Mouse (Mus musculus) heart, postnatal 36 days (tissue): Measurements from ENCODE around the gene Mlycd. TPM values are rescaled to one million over a fixed set of nuclear protein-coding genes. Genes with fewer than 3 reads are reported as not detected.
"Not testable (repeated sequence)": the region's sequence is repeated elsewhere in the genome, so short reads cannot be mapped to it uniquely, and the experiment has no call there.

Experiments used
- DNase-seq, 2 experiments: peaks; one replicate each; pipeline ENCODE4 v3.0.0; 2021 to 2022
- intact Hi-C: fragments of 180-260 bp; cut with DNase I; formaldehyde crosslinking; loops from one replicate; pipeline ENCODE4 v1.15.1; 2025
- total RNA-seq, 2 experiments: library from RNA; stranded (reverse); gene quantifications; 2 replicates each; pipeline ENCODE4 v1.2.3; 2021

Gene Mlycd
- 100 to 1,000 TPM; 124 to 152 TPM for total RNA-seq

DNA sequence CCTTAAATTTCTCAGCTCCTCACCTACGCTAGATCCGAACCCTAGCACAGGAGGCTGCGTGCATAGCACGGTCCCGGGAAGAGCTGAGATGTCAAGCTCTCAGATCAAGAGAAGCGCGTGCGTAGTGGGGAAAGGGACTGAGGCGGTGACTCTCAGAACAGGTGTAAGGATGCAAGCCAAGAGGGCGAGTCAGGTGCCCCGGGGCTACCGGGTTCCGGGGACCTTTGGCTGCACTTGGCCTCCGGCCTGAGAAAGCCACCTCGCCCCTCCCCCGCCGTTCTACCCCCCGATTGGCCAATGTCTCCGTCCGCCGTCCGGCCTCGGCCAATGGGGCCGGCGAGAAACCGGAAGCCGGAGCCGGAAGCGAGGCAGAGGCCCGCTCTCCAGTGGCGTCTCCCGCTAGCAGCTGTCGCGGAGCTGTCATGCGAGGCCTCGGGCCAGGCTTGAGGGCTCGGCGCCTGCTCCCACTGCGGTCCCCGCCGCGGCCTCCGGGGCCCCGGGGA lies at the start of gene Mlycd:
Mlycd (plus strand) TSS at position 355 of the 503 bp plus-strand sequence.
- peak; percentile 91 to 94 for DNase-seq
- intact Hi-C loops: no loop called here

DNA sequence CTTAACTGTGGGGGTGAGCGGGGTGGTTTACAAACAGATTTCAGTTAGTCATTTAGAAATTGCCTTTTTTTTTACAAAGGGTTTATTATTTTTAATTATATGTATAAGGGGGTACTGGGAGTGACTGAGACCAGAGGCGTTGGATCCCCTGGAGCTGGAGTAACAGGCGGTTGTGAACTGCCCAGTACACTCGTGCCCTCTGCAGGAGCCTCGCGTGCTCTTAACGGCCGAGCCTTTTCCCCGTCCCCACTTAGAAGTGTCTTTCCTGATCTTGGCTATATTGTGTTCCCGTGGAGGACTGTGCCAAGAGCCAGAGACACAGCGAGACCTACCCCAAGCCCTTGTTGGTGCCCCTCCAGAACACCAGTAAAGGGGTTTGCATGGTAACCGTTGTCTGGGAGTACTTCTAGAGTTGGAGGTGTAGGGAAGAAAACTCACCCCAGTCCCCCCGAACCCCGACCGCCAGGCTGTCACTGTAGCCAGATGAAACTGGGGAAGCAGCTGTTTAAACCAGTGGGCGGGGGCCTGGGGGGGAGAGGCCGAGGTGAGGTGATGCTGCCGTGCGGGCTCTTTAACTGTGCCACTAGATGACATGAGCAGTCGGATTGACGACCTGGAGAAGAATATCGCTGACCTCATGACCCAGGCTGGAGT lies 49.5 kb upstream of the Mlycd start:
- DNase-seq: no peak

GRCm38 (mm10) chr8:119345683-119346075 lies 49.0 kb upstream of the Mlycd start:
- no peak for DNase-seq
- intact Hi-C loops: no loop called here

More for the DNA sequence above, 49.5 kb upstream of the Mlycd start:
- intact Hi-C loops: no loop called here

DNA sequence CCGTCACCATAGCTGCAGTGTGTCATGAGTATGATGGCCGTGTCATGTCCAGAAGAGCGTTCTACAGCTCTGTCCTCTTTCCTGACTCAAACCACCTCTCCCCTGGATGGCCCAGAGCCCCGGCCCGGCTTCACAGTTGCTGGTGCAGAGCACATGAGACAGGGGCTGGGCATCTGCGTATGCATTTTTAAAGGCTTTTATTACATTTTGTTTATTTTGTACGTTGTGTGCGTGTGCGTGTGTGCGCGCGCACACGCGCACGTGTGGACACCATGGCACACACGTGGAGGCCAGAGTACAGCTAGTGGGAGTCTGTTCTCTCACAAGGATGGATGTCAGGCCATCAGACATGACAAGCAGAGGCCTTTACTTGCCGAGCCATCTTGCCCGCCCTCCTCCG lies 43.0 kb upstream of the Mlycd start:
- intact Hi-C loops: no loop called here
- no peak for DNase-seq

- intact Hi-C loops: no loop called here
- DNase-seq: no peak
Observed at GRCm38 (mm10) chr8:119352977-119353658, 41.6 kb upstream of the Mlycd start.

DNA sequence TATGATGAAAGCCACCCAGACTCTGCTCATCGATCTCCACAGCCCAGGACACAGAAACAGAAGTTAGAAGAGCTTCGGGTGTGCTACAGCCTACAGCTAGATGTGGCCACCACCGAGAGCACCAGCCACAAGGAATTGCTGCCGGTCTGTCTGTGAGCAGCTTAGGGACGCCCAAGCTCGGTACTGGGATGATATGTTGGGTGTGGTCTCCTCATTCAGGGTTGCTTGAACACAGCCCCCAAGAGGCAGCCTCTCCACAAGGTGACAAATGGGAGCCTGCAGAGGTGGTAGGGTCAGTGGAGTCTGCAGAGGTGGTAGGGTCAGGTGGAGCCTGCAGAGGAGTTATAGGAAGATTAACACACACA lies 41.0 kb upstream of the Mlycd start:
- intact Hi-C loops: no loop called here
- DNase-seq: no peak

DNA sequence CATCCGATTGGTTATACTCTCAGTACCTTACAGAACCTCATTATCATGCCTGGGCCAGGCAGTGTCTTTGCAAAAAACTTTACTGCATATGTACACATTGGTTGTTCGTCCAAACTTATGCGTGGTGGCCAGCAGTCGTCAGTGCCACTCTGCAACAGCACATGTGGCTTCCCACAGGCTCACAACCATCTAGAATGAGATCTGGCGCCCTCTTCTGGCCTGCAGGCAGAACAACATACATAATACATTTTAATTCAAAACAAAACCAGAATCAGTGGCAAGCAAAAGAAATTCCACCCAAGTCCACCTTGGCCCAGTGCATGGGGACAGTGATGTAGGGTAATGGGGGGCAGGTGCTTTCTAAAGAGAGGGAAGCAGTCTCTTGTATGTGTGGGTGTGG lies 38.0 kb upstream of the Mlycd start:
- intact Hi-C loops, DNase-seq: not testable (repeated sequence)

- no peak for DNase-seq
- intact Hi-C loops: no loop called here
Observed at GRCm38 (mm10) chr8:119358175-119358574, 36.5 kb upstream of the Mlycd start.

DNA sequence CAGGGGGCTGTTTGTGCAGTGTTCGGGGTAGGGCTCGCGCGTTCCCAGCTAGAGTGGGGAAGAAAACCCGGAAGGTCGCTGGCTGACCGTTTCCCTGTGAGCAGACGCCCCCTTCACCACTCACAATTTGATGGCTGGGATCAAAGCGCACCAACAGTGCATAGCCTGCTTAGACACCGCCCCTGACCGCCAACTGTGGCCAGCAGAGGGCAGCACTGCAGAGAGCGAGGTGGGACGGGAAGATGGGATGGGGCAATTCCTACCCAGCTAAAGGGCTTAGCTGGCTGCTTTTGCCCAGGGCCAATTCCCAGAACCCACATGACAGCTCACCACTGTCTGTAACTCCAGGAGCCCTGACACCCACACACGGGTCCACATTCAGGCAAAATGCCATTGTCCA lies 35.8 kb upstream of the Mlycd start:
- peak; percentile 47 to 69 for DNase-seq
- intact Hi-C loops: no loop called here

DNA sequence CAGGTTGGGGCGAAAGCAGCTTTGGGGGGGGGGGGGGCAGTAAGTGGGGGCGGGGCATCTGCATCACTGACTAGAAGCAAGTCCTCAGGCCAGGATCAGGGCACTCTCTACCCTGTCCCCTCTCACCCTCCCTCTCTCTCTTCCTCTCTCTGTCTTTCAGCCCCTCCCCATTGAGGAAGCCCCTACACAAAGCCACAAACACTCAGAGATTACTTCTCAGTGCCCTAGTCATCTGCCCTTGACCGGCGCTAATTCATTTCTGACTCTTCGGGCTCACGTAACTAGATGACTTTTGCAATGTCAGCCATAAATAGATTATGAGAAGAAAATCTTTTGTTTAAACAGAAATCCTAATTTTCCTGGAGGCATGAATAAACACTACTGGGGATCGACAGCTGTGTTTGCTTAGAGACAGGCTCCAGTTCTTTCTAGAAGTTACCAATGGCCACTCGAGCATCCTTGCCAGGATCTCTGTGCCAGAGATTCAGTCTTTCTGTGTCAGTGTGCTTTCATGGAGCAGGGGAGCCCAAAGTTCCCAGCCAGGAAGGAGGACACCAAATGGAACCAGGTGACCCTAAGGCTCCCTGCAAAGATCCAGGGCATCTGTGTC lies 33.9 kb upstream of the Mlycd start:
- intact Hi-C loops: no loop called here
- no peak for DNase-seq

DNA sequence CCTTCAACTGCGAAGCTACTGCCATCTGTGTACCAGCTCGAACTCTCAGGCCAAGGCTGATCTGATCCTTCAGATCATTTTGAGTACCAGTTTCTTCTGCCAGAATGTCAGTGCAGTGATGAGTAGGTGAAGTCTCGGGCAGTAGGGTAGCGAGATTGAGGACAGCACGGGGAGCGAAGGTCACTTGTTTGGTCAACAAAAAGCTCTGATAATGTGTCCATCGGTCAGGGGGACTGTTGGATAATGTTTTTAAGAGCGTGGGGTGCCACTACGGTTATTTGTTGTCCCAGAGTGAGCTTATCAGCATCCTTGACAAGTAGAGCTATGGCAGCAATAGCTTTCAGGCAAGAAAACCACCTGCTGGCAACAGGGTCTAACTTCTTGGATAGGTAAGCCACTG lies 20.0 kb upstream of the Mlycd start:
- DNase-seq, intact Hi-C loops: not testable (repeated sequence)

- DNase-seq: no peak
- intact Hi-C loops: no loop called here
Observed at GRCm38 (mm10) chr8:119378476-119378875, 16.2 kb upstream of the Mlycd start.

GRCm38 (mm10) chr8:119380619-119381018 lies 14.1 kb upstream of the Mlycd start:
- intact Hi-C loops: loop anchor here (5.0 kb wide), 1 partner anchor 158 kb away; no protein-coding TSS in a partner anchor

GRCm38 (mm10) chr8:119384478-119384877 lies 10.2 kb upstream of the Mlycd start:
- intact Hi-C loops: loop anchor here (1.0 to 5.0 kb wide), 2 partner anchors 73 to 162 kb away; no protein-coding TSS in a partner anchor
- DNase-seq: peak; percentile 66 to 70

More at GRCm38 (mm10) chr8:119380619-119381018, 14.1 kb upstream of the Mlycd start:
- DNase-seq: peak in 1 of 2 experiments; percentile 26

GRCm38 (mm10) chr8:119385854-119386253 lies 8.8 kb upstream of the Mlycd start:
- no peak for DNase-seq
- intact Hi-C loops: no loop called here

- DNase-seq: no peak
- intact Hi-C loops: no loop called here
Observed at GRCm38 (mm10) chr8:119386988-119387387, 7.7 kb upstream of the Mlycd start.

GRCm38 (mm10) chr8:119394097-119394496 lies 581 bp upstream of the Mlycd start:
- DNase-seq: no peak
- intact Hi-C loops: no loop called here

- no peak for DNase-seq
- intact Hi-C loops: no loop called here
Observed at GRCm38 (mm10) chr8:119395072-119395950, 633 bp downstream of the Mlycd start.

DNA sequence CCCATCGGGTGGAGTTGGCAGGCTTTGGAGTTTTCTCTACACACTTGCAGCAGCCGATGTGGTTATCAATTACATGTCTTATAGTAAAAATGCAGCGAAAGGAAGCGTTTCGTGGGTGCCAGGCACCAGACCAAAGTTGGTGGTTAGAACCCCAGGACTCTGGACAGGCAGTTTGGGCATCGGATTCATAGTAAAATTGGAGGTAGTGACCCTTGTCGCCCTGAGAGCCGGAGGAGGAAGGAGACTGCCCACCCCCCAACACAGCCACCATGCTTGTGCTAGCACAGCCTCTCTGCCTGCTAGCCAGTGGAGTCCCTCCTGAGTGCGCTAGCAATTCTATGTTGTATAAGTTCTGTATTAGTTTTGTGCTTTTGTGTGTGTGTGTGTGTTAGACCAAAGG lies 3.9 kb downstream of the Mlycd start:
- intact Hi-C loops: no loop called here
- no peak for DNase-seq

DNA sequence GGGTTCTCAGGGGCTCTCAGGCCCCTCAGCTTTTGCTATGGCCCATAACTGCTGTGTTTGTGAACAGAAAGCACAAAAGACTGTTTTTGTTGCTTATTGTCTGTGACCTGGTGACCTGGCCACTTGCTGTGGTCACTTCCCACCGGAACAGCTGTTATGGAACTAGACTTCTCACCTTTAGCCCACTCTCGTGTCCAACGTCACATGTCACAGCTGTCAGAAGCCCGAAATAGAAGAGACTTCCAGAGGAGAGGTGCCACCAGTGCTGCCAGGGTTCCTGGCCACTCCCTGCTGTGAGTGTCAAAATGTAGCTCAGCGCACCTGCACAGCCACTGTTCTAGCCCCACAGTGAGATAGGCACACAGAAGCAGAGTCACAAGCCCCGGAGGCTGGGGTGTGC lies 4.6 kb downstream of the Mlycd start:
- DNase-seq: peak in 1 of 2 experiments; percentile 44
- intact Hi-C loops: no loop called here
